Mouse (Mus musculus): Measurements from ENCODE around the gene Gorasp2. TPM values are rescaled to one million over a fixed set of nuclear protein-coding genes. Genes with fewer than 3 reads are reported as not detected.

The Gorasp2 gene
- polyA plus RNA-seq, 1 experiment, result 84.7 TPM

DNA sequence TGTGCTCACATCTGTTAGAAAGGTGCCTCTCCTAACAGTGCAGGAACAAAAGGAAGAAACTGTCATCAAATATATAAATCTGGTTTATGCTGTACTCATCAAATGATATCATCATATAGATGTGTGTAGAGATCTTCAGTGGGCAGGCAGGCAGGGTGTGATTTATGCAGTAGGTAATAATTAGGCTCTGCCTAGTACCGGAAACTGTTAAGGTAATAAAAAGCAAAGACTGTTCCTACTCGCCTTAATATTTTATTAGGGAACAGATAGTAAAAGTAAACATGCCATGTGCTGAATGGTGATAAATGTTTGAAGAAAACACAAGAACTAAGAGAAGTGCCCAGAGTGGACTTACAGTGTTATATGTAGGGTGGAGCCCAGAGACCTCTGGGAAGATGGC is 20.9 kb downstream of the Gorasp2 start:
- Histone ChIP-seq H3K36me3 (replicated peaks; ENCODE audit: low read length) (peaks cover 100% of the 10 kb centered on the region), H3K9me3 (no peaks in the 10 kb centered on the region), H3K27me3 (replicated peaks) (no peaks in the 10 kb centered on the region), H3K4me1 (no peaks in the 10 kb centered on the region), H3K4me3 (replicated peaks) (no peak overlapping the region)
- TF ChIP-seq GATA1 (IDR thresholded peaks at IDR 0.05; ENCODE audit: borderline replicate concordance, low read length) (no peak), FLI1 (IDR thresholded peaks at IDR 0.05; ENCODE audit: low read length) (no peak)

GRCm38 (mm10) chr2:70688454-70689078 is 27.2 kb downstream of the Gorasp2 start:
- peaks cover 100% of the 10 kb centered on the region for H3K36me3 ChIP-seq (replicated peaks; ENCODE audit: low read length)
- TF ChIP-seq GATA1 (IDR thresholded peaks at IDR 0.05; ENCODE audit: borderline replicate concordance, low read length) (no peak), FLI1 (IDR thresholded peaks at IDR 0.05; ENCODE audit: low read length) (no peak)

DNA sequence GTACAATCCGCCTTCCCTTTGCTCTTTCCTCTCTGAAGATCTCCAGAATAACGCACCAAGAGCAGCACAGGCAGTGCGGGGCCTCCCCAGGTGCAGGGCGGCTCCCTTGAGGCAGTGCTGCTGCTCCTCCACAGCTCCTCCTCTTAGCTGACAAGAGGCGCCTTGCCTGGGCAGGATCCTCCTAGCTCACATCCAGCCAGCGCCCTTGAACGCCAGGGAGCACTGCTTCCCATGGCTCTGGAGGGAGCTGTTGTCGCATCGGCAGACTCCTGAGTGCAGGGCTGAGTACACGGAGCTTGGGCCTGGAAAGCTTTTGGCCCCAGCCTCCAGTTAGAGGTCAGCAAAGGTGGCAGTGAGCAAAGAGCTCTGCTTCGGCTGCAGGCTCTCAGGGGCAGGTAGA is 28.8 kb downstream of the Gorasp2 start:
- Histone ChIP-seq H3K9me3 (no peaks in the 10 kb centered on the region), H3K4me3 (replicated peaks) (no peak overlapping the region), H3K36me3 (replicated peaks; ENCODE audit: low read length) (peaks cover 95% of the 10 kb centered on the region), H3K27me3 (replicated peaks) (no peaks in the 10 kb centered on the region), H3K4me1 (peaks cover 3% of the 10 kb centered on the region; the same call in 1 of the 2 replicates)
- TF ChIP-seq GATA1 (IDR thresholded peaks at IDR 0.05; ENCODE audit: borderline replicate concordance, low read length) (no peak), FLI1 (IDR thresholded peaks at IDR 0.05; ENCODE audit: low read length) (no peak)

More at GRCm38 (mm10) chr2:70688454-70689078, 27.2 kb downstream of the Gorasp2 start:
- Histone ChIP-seq H3K27me3 (replicated peaks) (no peaks in the 10 kb centered on the region), H3K4me1 (peaks cover 3% of the 10 kb centered on the region; the same call in 1 of the 2 replicates), H3K4me3 (replicated peaks) (peak overlapping the region; percentile 46), H3K9me3 (no peaks in the 10 kb centered on the region)

DNA sequence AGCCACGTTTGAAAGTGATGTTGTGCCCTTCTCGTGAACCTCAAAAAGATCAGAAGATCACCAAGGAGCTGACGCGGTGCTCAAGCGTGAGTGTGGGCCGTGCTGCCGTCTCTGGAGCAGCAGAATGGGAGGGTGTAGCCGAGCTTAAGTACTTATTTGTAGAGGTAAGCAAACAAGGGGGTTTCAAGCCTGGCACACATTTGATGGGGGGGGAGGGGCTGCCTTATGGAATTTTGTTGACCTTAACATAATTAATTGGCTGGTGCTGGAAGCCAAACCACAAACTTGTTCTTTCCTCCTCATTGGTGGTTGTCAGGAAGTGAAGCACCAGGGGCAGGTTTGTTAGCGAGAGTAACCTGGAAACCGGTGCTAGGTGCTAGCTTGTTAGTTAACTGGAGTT is 34.3 kb downstream of the Gorasp2 start:
- Histone ChIP-seq H3K4me1 (peaks cover under 1% of the 10 kb centered on the region), H3K36me3 (replicated peaks; ENCODE audit: low read length) (peaks cover 80% of the 10 kb centered on the region), H3K9me3 (peaks cover 2% of the 10 kb centered on the region; the same call in 1 of the 2 replicates), H3K4me3 (replicated peaks) (no peak overlapping the region), H3K27me3 (replicated peaks) (no peaks in the 10 kb centered on the region)
- TF ChIP-seq GATA1 (IDR thresholded peaks at IDR 0.05; ENCODE audit: borderline replicate concordance, low read length), result no peak
- no peak for TF ChIP-seq FLI1 (IDR thresholded peaks at IDR 0.05; ENCODE audit: low read length)

GRCm38 (mm10) chr2:70700851-70701250 is 39.5 kb downstream of the Gorasp2 start:
- H3K27me3 ChIP-seq (replicated peaks), result no peaks in the 10 kb centered on the region
- H3K4me1 ChIP-seq, result peaks cover 46% of the 10 kb centered on the region
- TF ChIP-seq FLI1 (IDR thresholded peaks at IDR 0.05; ENCODE audit: low read length) (no peak), GATA1 (IDR thresholded peaks at IDR 0.05; ENCODE audit: borderline replicate concordance, low read length) (no peak)
- peaks cover 50% of the 10 kb centered on the region for H3K36me3 ChIP-seq (replicated peaks; ENCODE audit: low read length)
- no peak overlapping the region for H3K4me3 ChIP-seq (replicated peaks)
- H3K9me3 ChIP-seq, result peaks cover 2% of the 10 kb centered on the region; the same call in 1 of the 2 replicates

DNA sequence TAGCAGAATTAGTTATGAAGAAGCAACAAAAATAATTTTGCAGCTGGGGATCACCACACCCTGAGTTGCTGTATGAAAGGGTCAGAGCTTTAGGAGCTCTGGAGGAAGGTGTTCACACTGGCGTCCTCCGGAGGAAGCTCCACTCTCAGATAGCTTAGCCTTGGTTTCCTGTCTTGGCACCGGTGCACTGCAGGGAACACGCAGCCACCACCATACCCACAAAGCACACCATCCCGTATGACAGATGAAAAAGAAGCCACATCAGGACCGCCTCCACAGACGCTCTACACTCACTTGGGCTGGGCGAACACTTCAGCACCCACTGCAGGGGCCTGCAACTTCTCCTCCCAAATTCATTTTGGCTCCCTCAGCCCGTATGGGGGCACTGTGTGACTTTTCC is 40.2 kb downstream of the Gorasp2 start:
- TF ChIP-seq FLI1 (IDR thresholded peaks at IDR 0.05; ENCODE audit: low read length), result no peak
- no peak for TF ChIP-seq GATA1 (IDR thresholded peaks at IDR 0.05; ENCODE audit: borderline replicate concordance, low read length)
- Histone ChIP-seq H3K4me1 (peaks cover 46% of the 10 kb centered on the region), H3K27me3 (replicated peaks) (no peaks in the 10 kb centered on the region), H3K4me3 (replicated peaks) (peak overlapping the region; percentile 42), H3K9me3 (peaks cover 2% of the 10 kb centered on the region; the same call in 1 of the 2 replicates), H3K36me3 (replicated peaks; ENCODE audit: low read length) (peaks cover 42% of the 10 kb centered on the region)

DNA sequence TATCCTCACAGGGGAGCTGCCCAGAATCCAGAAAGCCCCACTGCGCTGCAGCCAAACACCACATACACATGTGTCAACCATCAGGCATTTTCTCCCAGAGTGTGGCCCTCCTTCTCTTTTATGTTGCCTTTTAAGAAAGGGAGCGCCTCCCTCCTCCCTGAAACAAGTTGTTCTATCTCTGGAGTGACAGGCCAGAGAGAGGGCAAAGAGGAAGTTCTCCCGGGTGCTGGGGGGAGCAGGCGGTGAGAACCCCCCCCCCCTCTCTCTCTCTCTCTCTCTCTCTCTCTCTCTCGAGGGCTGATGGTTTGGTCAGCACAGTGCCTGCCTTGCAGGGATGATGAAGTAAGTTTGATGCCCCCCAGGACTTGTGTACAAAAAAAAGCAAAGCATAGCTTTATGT is 41.0 kb downstream of the Gorasp2 start:
- peaks cover 2% of the 10 kb centered on the region; the same call in 1 of the 2 replicates for H3K9me3 ChIP-seq
- H3K4me1 ChIP-seq, result peaks cover 46% of the 10 kb centered on the region
- H3K36me3 ChIP-seq (replicated peaks; ENCODE audit: low read length), result peaks cover 43% of the 10 kb centered on the region
- TF ChIP-seq GATA1 (IDR thresholded peaks at IDR 0.05; ENCODE audit: borderline replicate concordance, low read length) (no peak), FLI1 (IDR thresholded peaks at IDR 0.05; ENCODE audit: low read length) (no peak)
- peak overlapping the region; percentile 44 for H3K4me3 ChIP-seq (replicated peaks)
- no peaks in the 10 kb centered on the region for H3K27me3 ChIP-seq (replicated peaks)

DNA sequence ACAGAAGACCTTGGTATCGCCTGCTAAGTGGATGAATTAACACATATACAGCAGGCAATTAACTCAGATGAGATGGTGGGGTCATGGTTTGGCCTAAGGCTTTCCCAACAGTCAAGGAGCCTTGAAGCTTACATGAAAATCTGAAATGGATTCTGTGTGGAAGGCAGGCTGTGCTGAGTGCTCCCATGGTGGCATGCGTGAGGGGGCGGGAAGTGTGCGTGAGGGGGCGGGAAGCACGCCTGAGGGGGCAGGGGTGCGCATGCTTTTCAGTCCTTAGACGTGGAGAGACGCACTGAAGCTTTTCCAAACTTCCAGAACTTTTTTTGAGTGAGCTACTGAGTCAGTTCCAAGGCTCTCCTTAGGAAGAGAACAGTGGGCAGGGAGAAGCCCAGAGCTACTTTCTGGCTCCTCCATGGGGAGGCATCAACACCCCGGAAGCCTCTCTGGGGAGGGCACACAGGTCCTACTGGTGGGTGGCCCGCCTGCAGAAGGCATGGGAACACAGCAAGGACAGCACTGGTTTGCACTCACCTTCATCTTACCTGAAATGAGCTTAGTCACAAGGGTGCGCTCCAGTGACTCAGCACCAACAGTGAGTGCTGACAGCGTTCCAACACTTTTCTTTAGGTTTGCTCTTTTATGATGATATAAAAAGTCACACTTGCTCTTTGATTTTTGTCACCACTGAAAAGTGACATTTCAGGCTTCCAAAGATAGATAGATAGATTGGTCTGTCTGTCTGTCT is 47.8 kb downstream of the Gorasp2 start:
- TF ChIP-seq GATA1 (IDR thresholded peaks at IDR 0.05; ENCODE audit: borderline replicate concordance, low read length), result no peak
- TF ChIP-seq FLI1 (IDR thresholded peaks at IDR 0.05; ENCODE audit: low read length), result no peak
- Histone ChIP-seq H3K27me3 (replicated peaks) (no peaks in the 10 kb centered on the region), H3K36me3 (replicated peaks; ENCODE audit: low read length) (peaks cover 79% of the 10 kb centered on the region), H3K4me3 (replicated peaks) (no peak overlapping the region), H3K9me3 (no peaks in the 10 kb centered on the region), H3K4me1 (peaks cover 16% of the 10 kb centered on the region)

- Histone ChIP-seq H3K4me1 (peaks cover 5% of the 10 kb centered on the region), H3K9me3 (no peaks in the 10 kb centered on the region), H3K27me3 (replicated peaks) (no peaks in the 10 kb centered on the region), H3K4me3 (replicated peaks) (no peak overlapping the region), H3K36me3 (replicated peaks; ENCODE audit: low read length) (peaks cover 81% of the 10 kb centered on the region)
- no peak for TF ChIP-seq FLI1 (IDR thresholded peaks at IDR 0.05; ENCODE audit: low read length)
- TF ChIP-seq GATA1 (IDR thresholded peaks at IDR 0.05; ENCODE audit: borderline replicate concordance, low read length), result no peak
These were observed 48.9 kb downstream of the Gorasp2 start for GRCm38 (mm10) chr2:70710236-70710635.

GRCm38 (mm10) chr2:70710878-70711277 is 49.5 kb downstream of the Gorasp2 start:
- Histone ChIP-seq H3K4me3 (replicated peaks) (no peak overlapping the region), H3K27me3 (replicated peaks) (no peaks in the 10 kb centered on the region), H3K4me1 (peaks cover 3% of the 10 kb centered on the region), H3K9me3 (no peaks in the 10 kb centered on the region), H3K36me3 (replicated peaks; ENCODE audit: low read length) (peaks cover 85% of the 10 kb centered on the region)
- no peak for TF ChIP-seq GATA1 (IDR thresholded peaks at IDR 0.05; ENCODE audit: borderline replicate concordance, low read length)
- TF ChIP-seq FLI1 (IDR thresholded peaks at IDR 0.05; ENCODE audit: low read length), result no peak
